Mouse (Mus musculus) heart, adult 2 months (tissue): Measurements from ENCODE around the gene Enpep. TPM values are rescaled to one million over a fixed set of nuclear protein-coding genes. Genes with fewer than 3 reads are reported as not detected.

ENCODE experiments used
- DNase-seq, 2 experiments: peaks; one replicate each; pipeline ENCODE4 v3.0.0; 2021
- H3K27ac ChIP-seq: fragments of 200-600 bp; 2 replicates; pipeline ENCODE4 v1.8.1; 2022
- H3K27me3 ChIP-seq: fragments of 200-500 bp; 2 replicates; pipeline ENCODE4 v1.6.1; 2012; ENCODE audit warnings: mild to moderate bottlenecking, low read length, inconsistent platforms, mixed read lengths; ENCODE audit not compliant: control insufficient read depth, insufficient read depth
- H3K36me3 ChIP-seq: fragments of 200-500 bp; 2 replicates; pipeline ENCODE4 v1.6.1; 2012; ENCODE audit warnings: low read length, inconsistent platforms; ENCODE audit not compliant: control insufficient read depth, insufficient read depth
- H3K4me1 ChIP-seq: fragments of 200-500 bp; 2 replicates; pipeline ENCODE4 v1.6.1; 2011; ENCODE audit warnings: low read length; ENCODE audit not compliant: control insufficient read depth, insufficient read depth
- H3K4me3 ChIP-seq: fragments of 200-600 bp; 2 replicates; pipeline ENCODE4 v1.8.1; 2022
- H3K79me2 ChIP-seq: fragments of 200-500 bp; replicated peaks from 2 replicates; pipeline ENCODE4 v1.6.1; 2012; ENCODE audit warnings: mild to moderate bottlenecking, inconsistent platforms, low read length, moderate library complexity, mixed read lengths; ENCODE audit not compliant: control insufficient read depth, insufficient read depth
- H3K9ac ChIP-seq: fragments of 200-500 bp; 2 replicates; pipeline ENCODE4 v1.6.1; 2012; ENCODE audit warnings: low read depth, mild to moderate bottlenecking, control low read depth, inconsistent platforms, low read length, mixed read lengths
- CTCF ChIP-seq: fragments of 200-600 bp; IDR thresholded peaks from 2 replicates; pipeline ENCODE4 v1.8.1; 2022; ENCODE audit warnings: antibody characterized with exemption, mild to moderate bottlenecking, moderate library complexity
- EP300 ChIP-seq: fragments of 200-500 bp; IDR thresholded peaks from 2 replicates; pipeline ENCODE4 v1.6.1; 2011; ENCODE audit warnings: low read depth, low read length, control low read depth; ENCODE audit not compliant: insufficient read depth
- POLR2A ChIP-seq: fragments of 200-500 bp; IDR thresholded peaks from 2 replicates; pipeline ENCODE4 v1.6.1; 2011; ENCODE audit warnings: mild to moderate bottlenecking, low read depth, low read length, control low read depth; ENCODE audit not compliant: insufficient read depth
- WGBS: fragments of 180-500 bp; shearing (Covaris S2); methylation state at CpG from one replicate; pipeline ENCODE4 v1.1.7; 2018; 5-methylcytosine and 5-hydroxymethylcytosine counted together
- intact Hi-C: fragments of 180-260 bp; cut with DNase I; formaldehyde crosslinking; loops from one replicate; pipeline ENCODE4 v1.15.1; 2025
- polyA plus RNA-seq: library from polyadenylated mRNA; depleted of rRNA; stranded (reverse); fragments of >200 nt; gene quantifications from 2 replicates; pipeline ENCODE4 v1.2.3, GENCODE M21; 2012
- total RNA-seq, 2 experiments: library from RNA; stranded (reverse); gene quantifications; 2 replicates each; pipeline ENCODE4 v1.2.3; 2021

Enpep gene
- total and polyA plus RNA-seq, 3 experiments, result 5.1 to 6.2 (median 5.9) TPM

- 96% methylated on average over 1 of the region's 1 CpGs for WGBS
- no peaks in the 10 kb centered on the region for H3K27me3 ChIP-seq
- no peaks in the 10 kb centered on the region for H3K79me2 ChIP-seq
- H3K36me3 ChIP-seq, result no peaks in the 10 kb centered on the region; the same call in 1 of the 2 replicates
- no peaks in the 10 kb centered on the region; the same call in none of the 2 replicates for H3K4me1 ChIP-seq
- no peak for DNase-seq
- TF ChIP-seq POLR2A (no peak), CTCF (no peak), EP300 (no peak)
- no peak overlapping the region for H3K4me3 ChIP-seq
- H3K9ac ChIP-seq, result no peak overlapping the region
- intact Hi-C loops, result no loop called here
- H3K27ac ChIP-seq, result no peak overlapping the region
Measured at GRCm38 (mm10) chr3:129342767-129343166, 10.2 kb upstream of the Enpep start.

- H3K27me3 ChIP-seq, result no peaks in the 10 kb centered on the region
- no peak for DNase-seq
- H3K36me3 ChIP-seq, result no peaks in the 10 kb centered on the region; the same call in 1 of the 2 replicates
- no peak overlapping the region for H3K4me3 ChIP-seq
- no peaks in the 10 kb centered on the region for H3K79me2 ChIP-seq
- TF ChIP-seq EP300 (no peak), CTCF (no peak), POLR2A (no peak)
- intact Hi-C loops, result no loop called here
- no peak overlapping the region for H3K9ac ChIP-seq
- no peaks in the 10 kb centered on the region; the same call in none of the 2 replicates for H3K4me1 ChIP-seq
- no peak overlapping the region for H3K27ac ChIP-seq
Measured at GRCm38 (mm10) chr3:129341066-129341465, 8.5 kb upstream of the Enpep start.

- peak; percentile 29 to 53 for DNase-seq
- Histone ChIP-seq H3K9ac (no peak overlapping the region), H3K79me2 (no peaks in the 10 kb centered on the region), H3K4me1 (no peaks in the 10 kb centered on the region; the same call in none of the 2 replicates), H3K27ac (peak overlapping the region; percentile 57), H3K27me3 (no peaks in the 10 kb centered on the region), H3K36me3 (no peaks in the 10 kb centered on the region; the same call in 1 of the 2 replicates), H3K4me3 (peak overlapping the region; percentile 31)
- 8% methylated on average over 14 of the region's 14 CpGs for WGBS
- no peak for TF ChIP-seq POLR2A
- no peak for TF ChIP-seq EP300
- no peak for TF ChIP-seq CTCF
- intact Hi-C loops, result no loop called here
Measured at GRCm38 (mm10) chr3:129338296-129339091, 6.0 kb upstream of the Enpep start.

- peak in 1 of 2 experiments; percentile 14 for DNase-seq
- peak overlapping the region; percentile 40 for H3K4me3 ChIP-seq
- peak overlapping the region; percentile 61 for H3K27ac ChIP-seq
- intact Hi-C loops, result no loop called here
- H3K27me3 ChIP-seq, result no peaks in the 10 kb centered on the region
- TF ChIP-seq EP300, result no peak
- TF ChIP-seq POLR2A, result no peak
- TF ChIP-seq CTCF, result no peak
- H3K79me2 ChIP-seq, result no peaks in the 10 kb centered on the region
- peaks cover 3% of the 10 kb centered on the region; the same call in 1 of the 2 replicates for H3K4me1 ChIP-seq
- no peaks in the 10 kb centered on the region for H3K36me3 ChIP-seq
- 29% methylated on average over 7 of the region's 7 CpGs for WGBS
- H3K9ac ChIP-seq, result peak overlapping the region; percentile 2
Measured at GRCm38 (mm10) chr3:129332142-129332541, 378 bp downstream of the Enpep start.

GRCm38 (mm10) chr3:129331427-129331826, 1.1 kb downstream of the Enpep start:
- DNase-seq, result no peak
- H3K79me2 ChIP-seq, result no peaks in the 10 kb centered on the region
- no peaks in the 10 kb centered on the region for H3K27me3 ChIP-seq
- peak overlapping the region; percentile 40 for H3K4me3 ChIP-seq
- intact Hi-C loops, result no loop called here
- no peaks in the 10 kb centered on the region for H3K36me3 ChIP-seq
- peak overlapping the region; percentile 1 for H3K9ac ChIP-seq
- 85% methylated on average over 6 of the region's 6 CpGs for WGBS
- TF ChIP-seq EP300 (no peak), POLR2A (no peak), CTCF (no peak)
- H3K27ac ChIP-seq, result no peak overlapping the region; the same call in 1 of the 2 replicates
- peaks cover 3% of the 10 kb centered on the region; the same call in 1 of the 2 replicates for H3K4me1 ChIP-seq

- Histone ChIP-seq H3K27me3 (no peaks in the 10 kb centered on the region), H3K79me2 (no peaks in the 10 kb centered on the region), H3K36me3 (no peaks in the 10 kb centered on the region), H3K27ac (no peak overlapping the region), H3K4me1 (peaks cover 3% of the 10 kb centered on the region; the same call in 1 of the 2 replicates), H3K4me3 (no peak overlapping the region), H3K9ac (no peak overlapping the region)
- WGBS, result 62% methylated on average over 4 of the region's 4 CpGs
- intact Hi-C loops, result no loop called here
- TF ChIP-seq EP300 (no peak), CTCF (no peak), POLR2A (no peak)
- no peak for DNase-seq
Measured at GRCm38 (mm10) chr3:129328056-129328455, 4.5 kb downstream of the Enpep start.
